Mouse (Mus musculus): ENCODE measurements around the gene Olfr1499. TPM values are rescaled to one million over a fixed set of nuclear protein-coding genes. Genes with fewer than 3 reads are reported as not detected.
"Not testable (repeated sequence)": the region's sequence is repeated elsewhere in the genome, so short reads cannot be mapped to it uniquely, and the experiment has no call there.

Gene Olfr1499
- total RNA-seq (2021): not detected in 2 replicates
- long read RNA-seq, experiment 1: 0 reads
- long read RNA-seq, experiment 2: 0 reads

GRCm38 (mm10) chr19:13819347-13819746, at the start of gene Olfr1499:
Gene Olfr1499 (minus strand): TSS chr19:13819447.
- no peak for DNase-seq

GRCm38 (mm10) chr19:13861495-13861894, 42.2 kb upstream of the Olfr1499 start, which contains the start of gene Olfr1502:
Gene Olfr1502 (plus strand): TSS chr19:13861795.
- no peak for DNase-seq

GRCm38 (mm10) chr19:13850592-13850991, 31.3 kb upstream of the Olfr1499 start, which contains the start of gene Olfr1501:
Gene Olfr1501 (minus strand): TSS chr19:13850692.
- not testable (repeated sequence) for DNase-seq

- no peak for DNase-seq
Observed at GRCm38 (mm10) chr19:13830388-13830787, 11.1 kb upstream of the Olfr1499 start, which contains the start of gene Olfr1500. Gene Olfr1500 (minus strand): TSS chr19:13830488.

GRCm38 (mm10) chr19:13828447-13828846, 9.2 kb upstream of the Olfr1499 start:
- no peak for DNase-seq

- no peak for DNase-seq
Observed at GRCm38 (mm10) chr19:13820847-13821246, 1.6 kb upstream of the Olfr1499 start.

- DNase-seq: no peak
Observed at GRCm38 (mm10) chr19:13818827-13819226, 420 bp downstream of the Olfr1499 start.

- DNase-seq: peak; percentile 4
Observed at GRCm38 (mm10) chr19:13812823-13813222, 6.4 kb downstream of the Olfr1499 start.

- DNase-seq: not testable (repeated sequence)
Observed at GRCm38 (mm10) chr19:13805486-13805885, 13.8 kb downstream of the Olfr1499 start.

- DNase-seq: no peak
Observed at GRCm38 (mm10) chr19:13798102-13798501, 21.1 kb downstream of the Olfr1499 start, which contains the start of gene Olfr1497. Gene Olfr1497 (minus strand): TSS chr19:13798202.

- no peak for DNase-seq
Observed at GRCm38 (mm10) chr19:13777578-13777977, 41.7 kb downstream of the Olfr1499 start, which contains the start of gene Olfr1496. Gene Olfr1496 (plus strand): TSS chr19:13777878.

GRCm38 (mm10) chr19:13768565-13769276, 50.5 kb downstream of the Olfr1499 start:
- DNase-seq: no peak

- DNase-seq: no peak
Observed at GRCm38 (mm10) chr19:13764306-13764705, 54.9 kb downstream of the Olfr1499 start, which contains the start of gene Olfr1495. Gene Olfr1495 (plus strand): TSS chr19:13764606.

Other genes with a start within 250 kb of the Olfr1499 start
- not detected in 2 replicates for gene Olfr1484, start 235.9 kb downstream of the Olfr1499 start, total RNA-seq (2021)
- not detected in 2 replicates for gene Olfr1487, start 202.1 kb downstream of the Olfr1499 start, total RNA-seq (2021)
- gene Olfr1489, start 187.8 kb downstream of the Olfr1499 start, total RNA-seq (2021): not detected in 2 replicates
- gene Olfr1490, start 168.4 kb downstream of the Olfr1499 start, total RNA-seq (2021): not detected in 2 replicates
- gene Olfr1491, start 122.2 kb downstream of the Olfr1499 start, total RNA-seq (2021): not detected in 2 replicates
- not detected in 2 replicates for gene Olfr1493-ps1, start 96.2 kb downstream of the Olfr1499 start, total RNA-seq (2021)
- gene Olfr1494, start 79.7 kb downstream of the Olfr1499 start, total RNA-seq (2021): not detected in 2 replicates
- gene Olfr1495, start 54.8 kb downstream of the Olfr1499 start, total RNA-seq (2021): not detected in 2 replicates
- gene Olfr1496, start 41.6 kb downstream of the Olfr1499 start, total RNA-seq (2021): not detected in 2 replicates
- not detected in 2 replicates for gene Olfr1497, start 21.2 kb downstream of the Olfr1499 start, total RNA-seq (2021)
- not detected in 2 replicates for gene Olfr1500, start 11.0 kb upstream of the Olfr1499 start, total RNA-seq (2021)
- gene Olfr1501, start 31.2 kb upstream of the Olfr1499 start, total RNA-seq (2021): not detected in 2 replicates
- not detected in 2 replicates for gene Olfr1502, start 42.3 kb upstream of the Olfr1499 start, total RNA-seq (2021)
- not detected in 2 replicates for gene Olfr1504, start 78.5 kb upstream of the Olfr1499 start, total RNA-seq (2021)
- gene Olfr1505, start 94.1 kb upstream of the Olfr1499 start, total RNA-seq (2021): not detected in 2 replicates

All from adrenal gland, postnatal 14 days (tissue).